Mouse (Mus musculus): ENCODE results near the gene Foxo3. TPM values are rescaled to one million over a fixed set of nuclear protein-coding genes. Genes with fewer than 3 reads are reported as not detected.

Gene Foxo3
- polyA plus RNA-seq, 1 experiment from 2014 or later = 6.5 TPM

- peaks cover 24% of the 10 kb centered on the region for H3K4me1 ChIP-seq
Observed at GRCm38 (mm10) chr10:42211407-42211806, 65.1 kb downstream of the Foxo3 start.

GRCm38 (mm10) chr10:42210641-42211040 lies 65.9 kb downstream of the Foxo3 start:
- Histone ChIP-seq H3K27ac (no peak overlapping the region), H3K27me3 (no peaks in the 10 kb centered on the region), H3K4me2 (replicated peaks) (no peak overlapping the region), H3K9ac (no peak overlapping the region), H3K4me1 (peaks cover 23% of the 10 kb centered on the region), H3K4me3 (no peak overlapping the region), H3K9me3 (no peaks in the 10 kb centered on the region), H3K36me3 (no peaks in the 10 kb centered on the region)
- 65% methylated on average over 2 of the region's 2 CpGs for WGBS
- no peak for ATAC-seq (ENCODE audit: insufficient number of reproducible peaks, insufficient read depth, low FRiP score, low TSS enrichment)

More at GRCm38 (mm10) chr10:42211407-42211806, 65.1 kb downstream of the Foxo3 start:
- H3K27me3 ChIP-seq = no peaks in the 10 kb centered on the region
- 74% methylated on average over 7 of the region's 7 CpGs for WGBS
- H3K27ac ChIP-seq = no peak overlapping the region
- H3K4me3 ChIP-seq = no peak overlapping the region
- no peak overlapping the region for H3K4me2 ChIP-seq (replicated peaks)
- no peak overlapping the region for H3K9ac ChIP-seq
- no peaks in the 10 kb centered on the region for H3K36me3 ChIP-seq
- no peak for ATAC-seq (ENCODE audit: insufficient number of reproducible peaks, insufficient read depth, low FRiP score, low TSS enrichment)
- H3K9me3 ChIP-seq = no peaks in the 10 kb centered on the region

GRCm38 (mm10) chr10:42209809-42210208 lies 66.7 kb downstream of the Foxo3 start:
- H3K27ac ChIP-seq = no peak overlapping the region
- H3K4me1 ChIP-seq = peaks cover 23% of the 10 kb centered on the region; the same call in 1 of the 2 replicates
- WGBS = 75% methylated on average over 6 of the region's 6 CpGs

GRCm38 (mm10) chr10:42207612-42208011 lies 68.9 kb downstream of the Foxo3 start:
- no peaks in the 10 kb centered on the region for H3K9me3 ChIP-seq
- no peak overlapping the region for H3K27ac ChIP-seq
- peaks cover 42% of the 10 kb centered on the region for H3K4me1 ChIP-seq

More at GRCm38 (mm10) chr10:42209809-42210208, 66.7 kb downstream of the Foxo3 start:
- Histone ChIP-seq H3K9me3 (no peaks in the 10 kb centered on the region), H3K27me3 (no peaks in the 10 kb centered on the region), H3K4me3 (no peak overlapping the region), H3K4me2 (replicated peaks) (no peak overlapping the region), H3K36me3 (no peaks in the 10 kb centered on the region), H3K9ac (no peak overlapping the region)
- ATAC-seq (ENCODE audit: insufficient number of reproducible peaks, insufficient read depth, low FRiP score, low TSS enrichment) = no peak

GRCm38 (mm10) chr10:42204768-42205412 lies 71.7 kb downstream of the Foxo3 start:
- Histone ChIP-seq H3K4me2 (replicated peaks) (no peak overlapping the region), H3K4me1 (peaks cover 28% of the 10 kb centered on the region), H3K4me3 (no peak overlapping the region), H3K9ac (no peak overlapping the region), H3K27ac (peak overlapping the region; percentile 96), H3K36me3 (no peaks in the 10 kb centered on the region), H3K9me3 (no peaks in the 10 kb centered on the region), H3K27me3 (no peaks in the 10 kb centered on the region)
- no peak for ATAC-seq (ENCODE audit: insufficient number of reproducible peaks, insufficient read depth, low FRiP score, low TSS enrichment)
- 64% methylated on average over 20 of the region's 20 CpGs for WGBS

More at GRCm38 (mm10) chr10:42207612-42208011, 68.9 kb downstream of the Foxo3 start:
- no peak for ATAC-seq (ENCODE audit: insufficient number of reproducible peaks, insufficient read depth, low FRiP score, low TSS enrichment)
- 91% methylated on average over 12 of the region's 12 CpGs for WGBS
- Histone ChIP-seq H3K36me3 (no peaks in the 10 kb centered on the region), H3K27me3 (no peaks in the 10 kb centered on the region), H3K9ac (no peak overlapping the region), H3K4me3 (no peak overlapping the region), H3K4me2 (replicated peaks) (no peak overlapping the region)

- Histone ChIP-seq H3K9ac (no peak overlapping the region), H3K4me3 (no peak overlapping the region), H3K27me3 (no peaks in the 10 kb centered on the region), H3K9me3 (no peaks in the 10 kb centered on the region), H3K4me1 (peaks cover 28% of the 10 kb centered on the region), H3K4me2 (replicated peaks) (peak overlapping the region; percentile 33), H3K27ac (peak overlapping the region; percentile 96), H3K36me3 (no peaks in the 10 kb centered on the region)
- peak; percentile 73; the same call in 1 of the 2 replicates for ATAC-seq (ENCODE audit: insufficient number of reproducible peaks, insufficient read depth, low FRiP score, low TSS enrichment)
- 27% methylated on average over 18 of the region's 18 CpGs for WGBS
Observed at GRCm38 (mm10) chr10:42203321-42204155, 73.0 kb downstream of the Foxo3 start.

- Histone ChIP-seq H3K9ac (no peak overlapping the region), H3K4me3 (no peak overlapping the region), H3K27ac (peak overlapping the region; percentile 96; the same call in 1 of the 2 replicates), H3K9me3 (peaks cover 2% of the 10 kb centered on the region; the same call in 1 of the 2 replicates), H3K27me3 (no peaks in the 10 kb centered on the region), H3K4me2 (replicated peaks) (no peak overlapping the region), H3K36me3 (peaks cover 2% of the 10 kb centered on the region), H3K4me1 (peaks cover 28% of the 10 kb centered on the region)
- 75% methylated on average over 8 of the region's 8 CpGs for WGBS
- no peak for ATAC-seq (ENCODE audit: insufficient number of reproducible peaks, insufficient read depth, low FRiP score, low TSS enrichment)
Observed at GRCm38 (mm10) chr10:42202561-42202960, 74.0 kb downstream of the Foxo3 start.

- Histone ChIP-seq H3K36me3 (peaks cover 16% of the 10 kb centered on the region), H3K27me3 (no peaks in the 10 kb centered on the region), H3K27ac (no peak overlapping the region), H3K4me3 (no peak overlapping the region), H3K4me2 (replicated peaks) (no peak overlapping the region), H3K9ac (no peak overlapping the region), H3K4me1 (peaks cover 31% of the 10 kb centered on the region), H3K9me3 (peaks cover 8% of the 10 kb centered on the region; the same call in 1 of the 2 replicates)
- WGBS = 52% methylated on average over 3 of the region's 3 CpGs
- no peak for ATAC-seq (ENCODE audit: insufficient number of reproducible peaks, insufficient read depth, low FRiP score, low TSS enrichment)
Observed at GRCm38 (mm10) chr10:42199472-42199871, 77.1 kb downstream of the Foxo3 start.

GRCm38 (mm10) chr10:42198682-42199081 lies 77.9 kb downstream of the Foxo3 start:
- no peak overlapping the region for H3K4me2 ChIP-seq (replicated peaks)
- H3K4me1 ChIP-seq = peaks cover 26% of the 10 kb centered on the region
- WGBS = 73% methylated on average over 3 of the region's 3 CpGs
- no peak for ATAC-seq (ENCODE audit: insufficient number of reproducible peaks, insufficient read depth, low FRiP score, low TSS enrichment)
- H3K9ac ChIP-seq = no peak overlapping the region
- no peak overlapping the region for H3K27ac ChIP-seq
- no peaks in the 10 kb centered on the region for H3K27me3 ChIP-seq
- peaks cover 8% of the 10 kb centered on the region; the same call in 1 of the 2 replicates for H3K9me3 ChIP-seq
- peaks cover 16% of the 10 kb centered on the region for H3K36me3 ChIP-seq
- no peak overlapping the region for H3K4me3 ChIP-seq

GRCm38 (mm10) chr10:42194784-42195183 lies 81.8 kb downstream of the Foxo3 start:
- ATAC-seq (ENCODE audit: insufficient number of reproducible peaks, insufficient read depth, low FRiP score, low TSS enrichment) = no peak
- no peak overlapping the region for H3K4me2 ChIP-seq (replicated peaks)
- H3K27me3 ChIP-seq = no peaks in the 10 kb centered on the region
- H3K36me3 ChIP-seq = peaks cover 16% of the 10 kb centered on the region
- 0 out of 2 replicates have a peak overlapping the region, but pooled peaks have one; percentile 41 for H3K27ac ChIP-seq
- H3K9ac ChIP-seq = no peak overlapping the region
- H3K4me1 ChIP-seq = peaks cover 28% of the 10 kb centered on the region; the same call in 1 of the 2 replicates
- peaks cover 8% of the 10 kb centered on the region; the same call in 1 of the 2 replicates for H3K9me3 ChIP-seq
- WGBS = 80% methylated on average over 6 of the region's 6 CpGs
- H3K4me3 ChIP-seq = no peak overlapping the region

- WGBS = 71% methylated on average over 4 of the region's 4 CpGs
- Histone ChIP-seq H3K27ac (no peak overlapping the region), H3K4me2 (replicated peaks) (no peak overlapping the region), H3K36me3 (peaks cover 16% of the 10 kb centered on the region), H3K9ac (no peak overlapping the region), H3K4me1 (peaks cover 30% of the 10 kb centered on the region), H3K9me3 (peaks cover 8% of the 10 kb centered on the region; the same call in 1 of the 2 replicates), H3K27me3 (no peaks in the 10 kb centered on the region), H3K4me3 (no peak overlapping the region)
- no peak for ATAC-seq (ENCODE audit: insufficient number of reproducible peaks, insufficient read depth, low FRiP score, low TSS enrichment)
Observed at GRCm38 (mm10) chr10:42193981-42194380, 82.6 kb downstream of the Foxo3 start.
